In the genomic region with DNA sequence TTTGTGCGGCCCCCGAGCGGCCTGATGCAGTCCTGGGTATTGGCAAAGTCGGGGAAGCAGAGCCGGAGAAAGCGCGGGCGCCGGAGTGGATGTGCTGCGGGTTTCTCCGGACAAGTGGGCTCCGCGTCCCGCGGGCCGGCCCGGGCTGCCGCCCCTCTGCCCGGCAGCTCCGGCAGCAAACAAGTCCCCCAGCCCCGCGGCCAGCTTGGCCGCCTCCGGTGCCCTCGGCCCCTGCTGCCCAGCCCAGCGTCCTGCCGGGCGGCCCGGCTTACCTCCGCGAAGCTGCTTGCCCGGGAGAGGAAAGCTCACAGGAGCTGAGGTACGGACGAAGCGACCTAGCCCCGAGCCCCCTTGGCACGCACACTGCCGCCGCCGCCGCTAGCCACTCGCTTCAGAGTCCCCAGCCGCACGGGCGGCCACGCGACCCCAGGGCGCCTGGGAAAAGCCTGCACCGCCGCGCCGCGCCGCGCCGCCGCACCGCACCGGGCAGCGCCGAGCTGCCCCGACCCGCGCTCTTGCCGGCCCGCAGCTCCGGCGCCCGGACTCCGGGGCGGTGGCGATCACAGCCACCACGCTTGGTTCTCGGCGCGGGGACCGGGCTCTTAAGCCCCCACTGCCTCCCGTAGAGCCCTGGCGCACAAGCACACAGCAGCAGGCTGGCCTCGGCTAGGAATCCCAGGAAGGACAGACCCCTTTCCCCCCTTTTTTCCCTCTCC, we compare ENCODE assay signal across 8 mouse cellular contexts. TPM values are rescaled to one million over a fixed set of nuclear protein-coding genes. Genes with fewer than 3 reads are reported as not detected.
DNase-seq lines count a peak whose midpoint lies in the region; ATAC-seq and TF ChIP-seq lines count a peak whose summit lies in the region.

No protein-coding gene starts in this region.

- peaks cover 21% of the 10 kb centered on the region for H3K27me3 ChIP-seq in kidney, embryonic 14.5 days (ENCODE audit: control insufficient read depth, insufficient read depth, low read length)
- peaks cover 55% of the 10 kb centered on the region for H3K27me3 ChIP-seq in liver, embryonic 14.5 days (ENCODE audit: control insufficient read depth, insufficient read depth, low read length)
- peaks cover 21% of the 10 kb centered on the region for H3K27me3 ChIP-seq in small intestine, adult 2 months (ENCODE audit: control insufficient read depth, insufficient read depth, low read length)

- no peak for TF ChIP-seq CTCF in liver, embryonic 14.5 days (IDR thresholded peaks at IDR 0.05; ENCODE audit: low read depth)
- TF ChIP-seq CTCF in small intestine, adult 2 months (IDR thresholded peaks at IDR 0.05; ENCODE audit: extremely low read depth, insufficient read length, insufficient replicate concordance, low read depth, low read length), result no peak

- no peaks in the 10 kb centered on the region for H3K4me1 ChIP-seq in kidney, embryonic 14.5 days (ENCODE audit: control insufficient read depth, insufficient read depth, low read length)
- no peaks in the 10 kb centered on the region for H3K4me1 ChIP-seq in liver, embryonic 14.5 days (replicated peaks; ENCODE audit: control insufficient read depth in 2 of 2, insufficient read depth in 2 of 2, low read length in 1 of 2)
- peaks cover 2% of the 10 kb centered on the region; the same call in 1 of the 2 replicates for H3K4me1 ChIP-seq in small intestine, adult 2 months (ENCODE audit: control insufficient read depth, insufficient read depth, insufficient read length, low read length)

- 23% methylated on average over 53 of the region's 80 CpGs for WGBS in kidney, embryonic 14.5 days
- 12% methylated on average over 47 of the region's 80 CpGs for WGBS in liver, embryonic 14.5 days (ENCODE audit: insufficient replicate concordance)
- WGBS in small intestine, adult 2 months, result 11% methylated on average over 61 of the region's 80 CpGs

- H3K27ac ChIP-seq in kidney, embryonic 14.5 days (ENCODE audit: low read depth, low read length), result peak overlapping the region; percentile 37; the same call in 1 of the 2 replicates
- H3K27ac ChIP-seq in liver, embryonic 14.5 days, result no peak overlapping the region
- H3K27ac ChIP-seq in small intestine, adult 2 months (ENCODE audit: insufficient read depth, low read depth, low read length), result no peak overlapping the region

- ATAC-seq in kidney, embryonic 14.5 days (ENCODE audit: low FRiP score, low TSS enrichment), result peak; percentile 38
- peak; percentile 36; the same call in 1 of the 2 replicates for ATAC-seq in liver, embryonic 14.5 days (ENCODE audit: insufficient read depth)
- no peak for ATAC-seq in monocyte, adult 5-6 weeks (replicated peaks; ENCODE audit: insufficient number of reproducible peaks, low FRiP score, low TSS enrichment, poor library complexity, severe bottlenecking)

- H3K9me3 ChIP-seq in kidney, embryonic 14.5 days (ENCODE audit: control insufficient read depth, low read length), result no peaks in the 10 kb centered on the region
- no peaks in the 10 kb centered on the region for H3K9me3 ChIP-seq in liver, embryonic 14.5 days (ENCODE audit: control insufficient read depth, low read length)

- peak overlapping the region; percentile 48 for H3K4me3 ChIP-seq in kidney, embryonic 14.5 days (ENCODE audit: low read length)
- H3K4me3 ChIP-seq in liver, embryonic 14.5 days (ENCODE audit: insufficient read depth in 1 of 2, low read depth in 2 of 2, low read length in 2 of 2), result peak overlapping the region; percentile 30 to 40
- H3K4me3 ChIP-seq in small intestine, adult 2 months (ENCODE audit: low read depth, low read length), result peak overlapping the region; percentile 59

- no peak for TF ChIP-seq EP300 in liver, embryonic 14.5 days (IDR thresholded peaks at IDR 0.05; ENCODE audit: low read depth)

- no peaks in the 10 kb centered on the region for H3K36me3 ChIP-seq in kidney, embryonic 14.5 days (ENCODE audit: control insufficient read depth, insufficient read depth, low read length)
- no peaks in the 10 kb centered on the region for H3K36me3 ChIP-seq in liver, embryonic 14.5 days (replicated peaks; ENCODE audit: control insufficient read depth, insufficient read depth, low read depth)
- no peaks in the 10 kb centered on the region for H3K36me3 ChIP-seq in small intestine, adult 2 months (ENCODE audit: control insufficient read depth, insufficient read depth, low read length)

- H3K4me2 ChIP-seq in kidney, embryonic 14.5 days (replicated peaks; ENCODE audit: low read depth, low read length), result peak overlapping the region; percentile 71
- H3K4me2 ChIP-seq in liver, embryonic 14.5 days (ENCODE audit: low read depth), result peak overlapping the region; percentile 42

- no peak for DNase-seq in kidney, adult 8-10 months
- DNase-seq in MN1 (ENCODE audit: low spot score), result peak; percentile 11
- DNase-seq in cerebellum, postnatal 25 days, result peak; percentile 36 to 51
- DNase-seq in heart, postnatal 4 days, result peak; percentile 21
- no peak for DNase-seq in liver, embryonic 14.5 days (ENCODE audit: low read depth in 3 of 3, low spot score in 3 of 3)

- H3K9ac ChIP-seq in kidney, embryonic 14.5 days (ENCODE audit: low read depth, low read length), result peak overlapping the region; percentile 62
- no peak overlapping the region for H3K9ac ChIP-seq in liver, embryonic 14.5 days (replicated peaks)

- TF ChIP-seq POLR2A in small intestine, adult 2 months (IDR thresholded peaks at IDR 0.05; ENCODE audit: low read depth, low read length), result no peak

RNA-seq across cellular contexts. Expression of gene Cited1, which starts 0.6 kb away (rescaled TPM):
- polyA plus RNA-seq in kidney, embryonic 14.5 days (2014; fragmentation: Nextera tagmentation; extraction: Ambion mirVana), result 167 and 188 TPM in 2 replicates
- 10 to 100 TPM; 64.2 to 67.5 TPM for total RNA-seq in heart, postnatal 4 days (2021)
- 45.2 and 69.2 TPM in 2 replicates for polyA plus RNA-seq in liver, embryonic 14.5 days (2012; rRNA removed)
- 61.0 and 69.3 TPM in 2 replicates for polyA plus RNA-seq in liver, embryonic 14.5 days (2014; fragmentation: Nextera tagmentation; extraction: Ambion mirVana)
- 0.27 TPM in 1 of 2 replicates, not detected in the other for polyA plus RNA-seq in small intestine, adult 2 months (2012; rRNA removed)
- not detected in 3 replicates for total RNA-seq in monocyte, adult 5-6 weeks (2017)

Comparison
In these comparisons a context has a peak if more than half of its experiments do, and no peak if none do; other contexts are left out.
1. DNase-seq: peak in MN1 (single experiment), cerebellum, postnatal 25 days (2 of 2) and heart, postnatal 4 days (single experiment); none in kidney, adult 8-10 months (0 of 2) and liver, embryonic 14.5 days (0 of 3).
2. RNA of gene Cited1, which starts 0.6 kb away (polyA plus RNA-seq): 167 to 188 TPM in kidney, embryonic 14.5 days and 45.2 to 69.3 TPM in liver, embryonic 14.5 days; 0.27 TPM in small intestine, adult 2 months; every median in the first group is over 10 times any median in the second.
3. Peak in every context shown above with its lines, with median percentiles within 50 percentile points of each other: H3K4me3 ChIP-seq.